Mouse (Mus musculus): ENCODE measurements around the gene Strn4. TPM values are rescaled to one million over a fixed set of nuclear protein-coding genes. Genes with fewer than 3 reads are reported as not detected.

Gene Strn4
- total and polyA plus RNA-seq, 3 experiments: 55.8 to 93.5 TPM; not detected in 1

DNA sequence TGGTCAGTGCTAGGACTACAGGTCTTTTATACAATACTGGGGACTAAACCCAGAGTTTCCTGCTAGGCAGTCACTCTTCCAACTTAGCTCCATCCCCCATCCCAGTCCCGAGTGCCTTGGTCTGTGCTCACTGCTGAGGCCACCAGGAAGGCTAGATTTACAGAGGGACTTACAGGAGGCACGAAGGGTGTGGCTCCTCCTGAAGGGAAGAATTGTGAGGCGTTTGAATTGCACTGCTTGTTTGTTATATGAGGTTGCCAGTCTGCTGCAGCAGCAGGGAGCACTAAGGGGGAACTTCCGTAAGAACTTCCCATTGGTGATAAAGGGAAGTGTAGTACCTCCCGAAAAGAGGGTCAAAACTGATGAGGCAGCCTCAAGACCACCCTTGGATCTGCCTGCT, 64.9 kb downstream of the Strn4 start:
- H3K79me2 ChIP-seq (ENCODE audit: control insufficient read depth, insufficient read depth, low read length, poor library complexity): no peaks in the 10 kb centered on the region
- no peak overlapping the region for H3K9ac ChIP-seq (ENCODE audit: control insufficient read depth, low read depth, low read length, poor library complexity, severe bottlenecking)
- no peak for TF ChIP-seq CHD2 (IDR thresholded peaks at IDR 0.05; ENCODE audit: low read length)
- TF ChIP-seq MYC (IDR thresholded peaks at IDR 0.05; ENCODE audit: low read depth, low read length): no peak
- no peak for TF ChIP-seq POLR2AphosphoS2 (IDR thresholded peaks at IDR 0.05; ENCODE audit: low read length)
- TF ChIP-seq POLR2AphosphoS5 (IDR thresholded peaks at IDR 0.05; ENCODE audit: borderline replicate concordance, low read depth, low read length): no peak
- TF ChIP-seq MAX (IDR thresholded peaks at IDR 0.05; ENCODE audit: low read length): no peak
- peaks cover 0 to 4% of the 10 kb centered on the region in 2 experiments; a peak in 1 of 4 replicates for H3K36me3 ChIP-seq (ENCODE audit: control insufficient read depth in 1 of 2, insufficient read depth in 2 of 2, low read length in 2 of 2)
- peaks cover 3 to 5% of the 10 kb centered on the region in 2 experiments; a peak in 3 of 4 replicates for H3K4me1 ChIP-seq (ENCODE audit: control insufficient read depth in 1 of 2, insufficient read depth in 2 of 2, low read length in 2 of 2)
- no peak for DNase-seq (ENCODE audit: low read depth, low spot score)
- no peaks in the 10 kb centered on the region for H3K9me3 ChIP-seq (replicated peaks; ENCODE audit: insufficient read depth, low read length)
- H3K27me3 ChIP-seq (ENCODE audit: control insufficient read depth in 1 of 2, insufficient read depth in 2 of 2, low read length in 2 of 2): no peaks in the 10 kb centered on the region
- H3K4me3 ChIP-seq (ENCODE audit: control insufficient read depth in 1 of 2, insufficient read depth in 1 of 2, low read depth in 2 of 2, low read length in 2 of 2): no peak overlapping the region
- no peak overlapping the region for H3K27ac ChIP-seq (ENCODE audit: control insufficient read depth, low read depth, low read length)

DNA sequence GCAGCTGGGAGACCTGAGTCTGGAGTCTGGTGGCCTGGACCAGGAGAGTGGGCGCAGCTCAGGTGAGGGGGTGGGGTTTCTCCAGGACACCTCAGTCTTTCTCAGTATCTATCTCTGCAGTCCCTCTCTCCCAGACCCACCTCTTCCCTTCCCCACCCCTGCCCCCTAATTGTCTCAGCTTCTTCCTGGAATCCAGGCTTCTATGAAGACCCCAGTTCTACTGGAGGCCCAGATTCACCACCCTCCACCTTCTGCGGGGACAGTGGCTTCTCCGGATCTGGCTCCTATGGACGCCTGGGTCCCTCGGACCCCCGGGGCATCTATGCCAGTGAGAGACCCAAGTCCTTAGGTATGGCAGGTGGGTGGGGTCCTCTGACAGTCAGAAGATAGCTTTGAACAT, 67.5 kb downstream of the Strn4 start:
- H3K9ac ChIP-seq (ENCODE audit: control insufficient read depth, low read depth, low read length, poor library complexity, severe bottlenecking): no peak overlapping the region
- H3K27ac ChIP-seq (ENCODE audit: control insufficient read depth, low read depth, low read length): no peak overlapping the region
- no peaks in the 10 kb centered on the region for H3K27me3 ChIP-seq (ENCODE audit: control insufficient read depth in 1 of 2, insufficient read depth in 2 of 2, low read length in 2 of 2)
- DNase-seq (ENCODE audit: low read depth, low spot score): no peak
- H3K4me3 ChIP-seq (ENCODE audit: control insufficient read depth in 1 of 2, insufficient read depth in 1 of 2, low read depth in 2 of 2, low read length in 2 of 2): no peak overlapping the region
- H3K9me3 ChIP-seq (replicated peaks; ENCODE audit: insufficient read depth, low read length): no peaks in the 10 kb centered on the region
- H3K79me2 ChIP-seq (ENCODE audit: control insufficient read depth, insufficient read depth, low read length, poor library complexity): no peaks in the 10 kb centered on the region
- H3K4me1 ChIP-seq (ENCODE audit: control insufficient read depth in 1 of 2, insufficient read depth in 2 of 2, low read length in 2 of 2): peaks cover 3 to 5% of the 10 kb centered on the region in 2 experiments; a peak in 2 of 4 replicates
- H3K36me3 ChIP-seq (ENCODE audit: control insufficient read depth in 1 of 2, insufficient read depth in 2 of 2, low read length in 2 of 2): no peaks in the 10 kb centered on the region
- TF ChIP-seq GATA1 (IDR thresholded peaks at IDR 0.05; ENCODE audit: low read depth, low read length) (no peak), POLR2AphosphoS2 (IDR thresholded peaks at IDR 0.05; ENCODE audit: low read length) (no peak), MYB (IDR thresholded peaks at IDR 0.05; ENCODE audit: low read depth, low read length) (no peak), SMC3 (IDR thresholded peaks at IDR 0.05; ENCODE audit: low read depth, low read length) (no peak), RAD21 (IDR thresholded peaks at IDR 0.05; ENCODE audit: low read depth, low read length) (no peak), USF2 (IDR thresholded peaks at IDR 0.05; ENCODE audit: borderline replicate concordance in 1 of 2, insufficient read depth in 1 of 2, low read depth in 1 of 2, low read length in 2 of 2) (no peak), MYC (IDR thresholded peaks at IDR 0.05; ENCODE audit: low read depth, low read length) (no peak), HCFC1 (IDR thresholded peaks at IDR 0.05; ENCODE audit: low read depth, low read length) (no peak), CHD1 (IDR thresholded peaks at IDR 0.05; ENCODE audit: low read depth, low read length) (no peak), ETS1 (IDR thresholded peaks at IDR 0.05; ENCODE audit: low read depth, low read length) (no peak), MEF2A (IDR thresholded peaks at IDR 0.05; ENCODE audit: extremely low read depth, insufficient replicate concordance, low read depth, low read length, poor library complexity, severe bottlenecking) (no peak), MXI1 (IDR thresholded peaks at IDR 0.05; ENCODE audit: low read depth, low read length) (no peak), TCF12 (IDR thresholded peaks at IDR 0.05; ENCODE audit: low read depth, low read length) (no peak), EP300 (IDR thresholded peaks at IDR 0.05; ENCODE audit: low read depth in 1 of 2, low read length in 2 of 2) (no peak), POLR2AphosphoS5 (IDR thresholded peaks at IDR 0.05; ENCODE audit: borderline replicate concordance, low read depth, low read length) (no peak), CHD2 (IDR thresholded peaks at IDR 0.05; ENCODE audit: low read length) (no peak), MAFK (IDR thresholded peaks at IDR 0.05; ENCODE audit: borderline replicate concordance, low read depth, low read length) (no peak)
